Mouse (Mus musculus) olfactory bulb, adult 2 months (tissue): ENCODE data around the gene Thbs2. TPM values are rescaled to one million over a fixed set of nuclear protein-coding genes. Genes with fewer than 3 reads are reported as not detected.

Experiments used
- H3K27ac ChIP-seq: fragments of 200-500 bp; 2 replicates; pipeline ENCODE4 v1.5.1; 2012; ENCODE audit warnings: low read depth, low read length; ENCODE audit not compliant: insufficient read depth
- H3K4me1 ChIP-seq: fragments of 200-500 bp; 2 replicates; pipeline ENCODE4 v1.6.1; 2012; ENCODE audit warnings: low read length; ENCODE audit not compliant: control insufficient read depth, insufficient read depth
- H3K4me3 ChIP-seq: fragments of 200-500 bp; 2 replicates; pipeline ENCODE4 v1.5.1; 2012; ENCODE audit warnings: mild to moderate bottlenecking, low read depth, low read length, moderate library complexity; ENCODE audit not compliant: insufficient read depth
- CTCF ChIP-seq: fragments of 200-500 bp; IDR thresholded peaks from 2 replicates; pipeline ENCODE4 v1.5.1; 2012; ENCODE audit warnings: low read depth, mild to moderate bottlenecking, low read length, moderate library complexity; ENCODE audit not compliant: insufficient read depth
- POLR2A ChIP-seq: fragments of 200-500 bp; IDR thresholded peaks from 2 replicates; pipeline ENCODE4 v1.6.1; 2012; ENCODE audit warnings: mild to moderate bottlenecking, low read depth, low read length, moderate library complexity; ENCODE audit not compliant: insufficient read depth
- WGBS: fragments of 180-500 bp; shearing (Covaris S2); methylation state at CpG from one replicate; pipeline ENCODE4 v1.1.7; 2018; 5-methylcytosine and 5-hydroxymethylcytosine counted together
- polyA plus RNA-seq: library from polyadenylated mRNA; stranded (reverse); fragments of >200 nt; gene quantifications from 2 replicates; pipeline ENCODE4 v1.2.4, GENCODE M21; 2012; ENCODE audit warnings: low replicate concordance; ENCODE audit not compliant: missing spikeins, insufficient read depth, insufficient read length

The Thbs2 gene
- polyA plus RNA-seq, 1 experiment, result not detected

DNA sequence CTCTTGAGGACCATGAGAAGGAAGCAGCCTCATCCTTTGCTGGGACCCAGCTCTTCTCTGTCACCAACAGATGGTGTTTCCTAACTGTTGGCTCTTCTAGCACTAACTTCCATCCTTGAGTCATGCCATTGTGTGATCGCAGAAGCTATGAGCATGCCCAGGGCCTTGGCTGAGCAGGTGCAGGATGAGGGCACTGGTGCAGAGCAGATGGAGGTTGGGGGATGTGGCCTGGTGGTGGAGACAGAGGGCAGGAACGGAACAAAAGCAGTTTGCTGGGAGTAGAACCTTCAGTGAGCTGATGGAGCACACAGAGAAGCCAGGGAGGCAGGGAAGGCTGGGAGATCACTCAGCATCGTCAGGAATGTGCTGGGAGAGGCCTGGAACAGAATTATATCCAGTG lies 8.7 kb upstream of the Thbs2 start:
- 65% methylated on average over 3 of the region's 3 CpGs for WGBS
- TF ChIP-seq CTCF (no peak), POLR2A (no peak)
- Histone ChIP-seq H3K4me3 (no peak overlapping the region), H3K4me1 (peaks cover 3% of the 10 kb centered on the region; the same call in 1 of the 2 replicates), H3K27ac (no peak overlapping the region)

DNA sequence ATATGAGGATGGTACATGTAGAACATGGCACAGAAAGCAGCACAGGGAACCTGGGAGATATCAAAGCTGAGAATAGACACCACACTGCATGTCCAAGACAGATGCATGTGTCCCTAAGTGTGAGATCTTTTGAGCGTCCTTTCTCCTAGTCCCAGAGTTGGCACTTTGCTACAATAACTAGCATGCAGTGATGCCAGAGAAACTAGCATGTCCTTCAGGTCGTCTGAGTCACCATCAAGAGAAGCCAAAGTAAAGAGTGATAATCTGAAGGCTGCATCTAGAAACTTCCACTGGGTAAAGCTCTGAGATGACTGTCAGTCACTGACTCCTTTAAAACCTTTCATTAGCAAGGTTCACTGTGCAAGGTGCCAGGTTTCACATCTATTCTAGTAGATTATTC lies 7.9 kb upstream of the Thbs2 start:
- Histone ChIP-seq H3K27ac (no peak overlapping the region), H3K4me1 (peaks cover 3% of the 10 kb centered on the region; the same call in 1 of the 2 replicates), H3K4me3 (no peak overlapping the region)
- WGBS, result 69% methylated on average over 2 of the region's 2 CpGs
- TF ChIP-seq CTCF, result no peak
- no peak for TF ChIP-seq POLR2A

DNA sequence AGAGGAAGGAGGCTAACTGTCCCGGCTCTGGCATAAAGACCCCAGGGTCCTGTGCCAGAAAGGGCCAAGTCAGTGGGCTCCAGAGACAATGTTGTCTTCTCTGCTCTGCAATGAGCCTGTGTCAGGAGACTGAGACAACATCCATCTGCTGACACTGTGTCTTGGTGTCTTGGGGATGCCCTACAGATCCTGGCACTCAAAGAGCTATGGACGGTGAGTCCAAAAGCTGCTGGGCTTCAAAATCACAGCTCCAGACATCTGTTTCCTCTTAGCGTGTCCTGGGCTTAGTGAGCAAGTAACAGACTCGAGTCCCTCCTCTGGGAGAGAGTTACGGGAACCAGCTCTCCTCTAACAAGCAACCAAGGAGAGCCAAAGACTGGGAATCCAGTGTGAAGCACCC lies 6.2 kb upstream of the Thbs2 start:
- TF ChIP-seq POLR2A (no peak), CTCF (no peak)
- Histone ChIP-seq H3K4me3 (no peak overlapping the region), H3K27ac (no peak overlapping the region), H3K4me1 (peaks cover 3% of the 10 kb centered on the region; the same call in 1 of the 2 replicates)
- 78% methylated on average over 5 of the region's 5 CpGs for WGBS

DNA sequence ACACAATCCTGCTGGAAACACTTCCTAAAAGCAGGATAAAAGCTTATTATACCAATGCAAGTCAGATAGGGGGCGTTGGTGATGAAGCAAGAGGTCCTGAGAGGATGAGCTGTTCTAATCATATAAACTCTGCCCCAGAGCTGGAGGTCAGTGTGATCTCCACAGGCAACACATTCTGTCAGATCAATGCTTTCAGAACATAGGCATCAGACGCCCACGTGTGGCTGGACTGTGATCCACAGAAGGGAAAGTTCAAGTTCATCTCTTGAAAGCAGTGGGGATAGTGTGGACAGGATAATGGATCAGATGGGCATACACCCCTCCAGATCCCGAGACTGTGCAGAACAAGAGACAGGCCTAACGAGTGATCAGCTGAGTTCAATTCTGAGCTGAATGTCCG lies 4.2 kb upstream of the Thbs2 start:
- Histone ChIP-seq H3K27ac (no peak overlapping the region), H3K4me1 (peaks cover 10% of the 10 kb centered on the region), H3K4me3 (no peak overlapping the region)
- TF ChIP-seq POLR2A (no peak), CTCF (no peak)
- 74% methylated on average over 6 of the region's 6 CpGs for WGBS

DNA sequence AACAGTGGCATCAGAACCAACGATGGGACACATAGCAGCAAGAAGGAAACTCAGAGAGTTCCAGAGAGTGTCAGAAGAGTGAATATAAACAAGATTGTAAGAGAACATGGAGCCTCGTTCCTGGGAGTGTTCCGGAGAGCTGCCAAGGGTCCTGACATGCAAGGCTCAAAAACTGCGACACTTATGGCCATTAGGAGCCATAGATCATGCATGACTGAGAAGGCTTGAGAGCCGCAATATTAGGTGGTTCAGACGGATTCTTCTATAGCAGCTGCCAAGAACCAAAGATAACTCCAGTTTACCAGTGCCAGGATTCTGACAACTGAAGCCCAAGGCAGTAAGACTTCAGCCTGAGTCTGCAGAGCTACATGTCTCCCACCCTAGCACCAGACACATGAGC lies 3.1 kb upstream of the Thbs2 start:
- 80% methylated on average over 6 of the region's 6 CpGs for WGBS
- H3K4me3 ChIP-seq, result no peak overlapping the region
- peaks cover 8% of the 10 kb centered on the region for H3K4me1 ChIP-seq
- TF ChIP-seq CTCF (no peak), POLR2A (no peak)
- no peak overlapping the region for H3K27ac ChIP-seq

DNA sequence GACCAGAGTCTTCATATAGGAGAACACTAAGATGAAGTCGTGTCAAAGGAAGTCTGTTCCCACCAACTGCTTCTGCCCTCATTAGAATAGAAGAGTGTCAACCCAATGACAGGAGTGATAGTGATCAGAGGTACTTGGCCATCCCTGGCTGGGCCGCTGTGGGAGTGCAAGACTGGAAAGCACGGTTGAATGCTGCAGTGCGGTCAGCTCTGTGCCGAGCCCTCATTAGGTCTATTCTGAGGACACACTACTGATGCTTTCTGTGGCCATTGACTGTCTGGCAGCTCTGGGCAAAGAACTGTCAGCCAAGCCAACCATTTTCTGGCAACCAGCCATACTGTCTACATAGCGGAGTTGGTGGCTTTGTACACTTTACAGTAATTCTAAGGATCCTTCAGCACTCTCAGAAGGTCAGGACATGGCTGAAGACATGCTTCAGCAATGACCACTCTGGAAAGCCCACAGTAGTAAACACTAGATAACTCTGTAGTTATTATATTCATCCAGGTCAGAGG lies 2.3 kb upstream of the Thbs2 start:
- H3K4me3 ChIP-seq, result no peak overlapping the region
- WGBS, result 78% methylated on average over 6 of the region's 6 CpGs
- H3K4me1 ChIP-seq, result peaks cover 8% of the 10 kb centered on the region
- TF ChIP-seq CTCF (no peak), POLR2A (no peak)
- no peak overlapping the region for H3K27ac ChIP-seq

DNA sequence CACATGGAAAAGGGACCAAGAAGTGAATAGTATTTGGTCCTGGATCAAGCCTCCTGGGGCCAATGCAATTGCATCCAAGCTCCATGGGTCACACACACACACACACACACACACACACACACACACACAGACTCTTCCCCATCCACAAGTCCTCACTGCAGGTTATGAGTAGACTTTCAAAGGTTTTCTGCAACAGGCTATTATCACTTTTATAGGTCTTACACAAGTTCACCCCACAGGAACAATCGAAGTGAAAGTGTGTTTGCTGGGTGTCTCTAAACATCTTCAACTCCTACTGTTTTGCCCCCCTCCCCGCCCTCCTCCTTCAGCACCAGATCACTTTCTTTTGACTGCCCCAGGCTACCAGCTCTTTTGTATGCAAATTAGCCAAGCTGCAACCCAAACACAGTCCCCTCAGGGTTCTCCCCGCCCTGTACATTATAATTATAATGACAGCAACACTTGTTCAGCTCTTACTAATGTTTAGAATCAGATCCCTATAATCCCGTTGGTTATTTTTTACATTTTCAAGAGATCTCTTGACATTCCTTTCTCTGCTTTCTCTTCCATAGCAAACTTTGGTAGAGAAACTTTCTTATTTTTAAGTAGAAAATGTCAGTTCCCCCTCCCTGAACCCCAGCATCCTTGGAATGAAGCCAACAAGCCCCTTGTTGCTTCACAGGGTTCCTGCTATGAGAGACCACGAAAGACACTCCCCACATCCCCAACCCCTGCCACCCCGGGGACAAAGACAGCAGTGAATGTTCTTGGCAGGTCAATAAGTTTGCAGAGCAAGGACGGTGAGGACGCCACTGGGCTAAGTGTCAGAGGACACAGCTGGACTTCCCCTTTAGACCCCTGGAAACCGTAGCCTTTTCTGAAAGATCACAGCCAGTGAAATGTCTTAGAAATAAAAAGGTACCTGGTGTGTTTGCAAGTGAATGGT lies 714 bp downstream of the Thbs2 start:
- Histone ChIP-seq H3K4me1 (peaks cover 8% of the 10 kb centered on the region), H3K4me3 (peak overlapping the region; percentile 25), H3K27ac (no peak overlapping the region)
- TF ChIP-seq CTCF (no peak), POLR2A (no peak)
- 8% methylated on average over 9 of the region's 9 CpGs for WGBS

DNA sequence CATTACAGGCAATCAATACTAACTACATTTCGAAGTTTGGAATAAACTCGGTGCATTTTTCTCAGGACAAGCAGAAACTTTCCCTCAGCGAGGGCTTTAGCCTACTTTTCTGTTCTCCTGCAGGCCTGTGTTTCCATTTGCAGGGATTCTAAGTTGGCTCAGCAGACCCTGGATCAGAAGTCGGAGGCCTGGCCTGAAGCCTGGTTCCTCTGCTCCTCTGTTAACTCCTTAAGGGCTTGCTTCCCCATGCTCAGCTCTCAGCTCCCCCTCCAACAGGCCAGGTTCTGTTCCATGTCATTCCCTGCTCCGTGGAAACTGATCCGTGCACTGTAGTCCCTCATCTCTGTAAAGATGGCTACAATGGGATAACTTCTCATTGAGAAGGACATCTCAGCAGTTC lies 2.1 kb downstream of the Thbs2 start:
- no peak overlapping the region for H3K4me3 ChIP-seq
- WGBS, result 75% methylated on average over 6 of the region's 6 CpGs
- TF ChIP-seq POLR2A (no peak), CTCF (no peak)
- H3K27ac ChIP-seq, result peak overlapping the region; percentile 14; the same call in 1 of the 2 replicates
- peaks cover 8% of the 10 kb centered on the region for H3K4me1 ChIP-seq

DNA sequence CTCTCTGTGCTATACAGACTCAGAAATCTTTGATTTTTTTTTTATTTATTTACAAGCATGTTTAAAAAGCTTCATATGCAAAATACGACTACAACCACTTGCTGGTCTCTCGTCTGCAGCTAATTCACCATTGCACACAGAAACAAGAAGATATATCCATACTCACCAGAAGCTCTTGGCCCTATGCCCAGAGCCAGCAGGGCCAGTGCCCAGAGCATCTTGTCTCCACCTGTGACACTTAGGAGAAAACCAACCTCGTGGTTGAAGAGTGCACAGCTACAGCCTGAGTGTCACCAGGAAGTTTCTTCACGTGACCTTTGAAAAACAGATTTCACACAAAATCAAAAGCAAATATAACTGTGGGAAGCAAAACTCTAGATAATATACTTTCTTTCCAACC lies 2.8 kb downstream of the Thbs2 start:
- WGBS, result 63% methylated on average over 4 of the region's 4 CpGs
- Histone ChIP-seq H3K4me1 (peaks cover 8% of the 10 kb centered on the region), H3K4me3 (no peak overlapping the region), H3K27ac (no peak overlapping the region)
- TF ChIP-seq POLR2A, result no peak
- TF ChIP-seq CTCF, result no peak
